In genomic region chr11:11685853-11686395, GRCm38 (mm10) we compare ENCODE assay signal across 8 mouse cellular contexts. TPM values are rescaled to one million over a fixed set of nuclear protein-coding genes. Genes with fewer than 3 reads are reported as not detected.
A peak's percentile ranks its signal among the peaks of the same experiment; 100 is the strongest.
DNase-seq lines count a peak whose midpoint lies in the region; ATAC-seq and TF ChIP-seq lines count a peak whose summit lies in the region.

No protein-coding gene starts in this region.

- peak; percentile 80 for DNase-seq in CD4-positive, CD25-positive, alpha-beta regulatory T cell, adult 2 months (ENCODE audit: low read depth, low spot score)
- DNase-seq in frontal cortex, postnatal 14 days (ENCODE audit: low spot score in 2 of 2), result peak; percentile 29
- peak; percentile 64 for DNase-seq in hindbrain, embryonic 11.5 days (ENCODE audit: low spot score)
- peak; percentile 34 to 49 for DNase-seq in left cerebral cortex, postnatal 14 days (ENCODE audit: low spot score in 2 of 2)
- DNase-seq in right cerebral cortex, adult 18-20 months, result peak; percentile 29
- peak; percentile 34 for DNase-seq in urinary bladder, adult 2 months (ENCODE audit: low spot score)

- no peaks in the 10 kb centered on the region for H3K9me3 ChIP-seq in hindbrain, embryonic 11.5 days (ENCODE audit: control insufficient read depth, low read length)

- TF ChIP-seq POLR2A in bone marrow, adult 2 months (IDR thresholded peaks at IDR 0.05; ENCODE audit: borderline replicate concordance, control insufficient read depth, low read depth, low read length), result peak; percentile 78; the same call in 1 of the 2 replicates

- ATAC-seq in hindbrain, embryonic 11.5 days (ENCODE audit: low FRiP score), result peak; percentile 80
- ATAC-seq in megakaryocyte, adult 5-6 weeks (ENCODE audit: poor library complexity, severe bottlenecking), result peak; percentile 76

- no peaks in the 10 kb centered on the region for H3K36me3 ChIP-seq in hindbrain, embryonic 11.5 days (ENCODE audit: control insufficient read depth, insufficient read depth, low read length)

- intact Hi-C loops in left cerebral cortex, postnatal 14 days (cut with DNase I), result no loop called here

- WGBS in bone marrow, adult 2 months, result under 1% methylated on average over 66 of the region's 66 CpGs
- under 1% methylated on average over 54 of the region's 66 CpGs for WGBS in hindbrain, embryonic 11.5 days

- peak overlapping the region; percentile 99 for H3K27ac ChIP-seq in bone marrow, adult 2 months (ENCODE audit: control insufficient read depth, insufficient read depth, low read depth, low read length, poor library complexity)
- H3K27ac ChIP-seq in hindbrain, embryonic 11.5 days (ENCODE audit: low read depth, low read length), result no peak overlapping the region

- H3K4me1 ChIP-seq in bone marrow, adult 2 months (ENCODE audit: control insufficient read depth, insufficient read depth, low read length), result peaks cover 9% of the 10 kb centered on the region; the same call in 1 of the 2 replicates
- no peaks in the 10 kb centered on the region for H3K4me1 ChIP-seq in hindbrain, embryonic 11.5 days (replicated peaks; ENCODE audit: control insufficient read depth, insufficient read depth, low read length)

- no peak; the same call in 1 of the 2 replicates for TF ChIP-seq CTCF in bone marrow, adult 2 months (IDR thresholded peaks at IDR 0.05; ENCODE audit: control insufficient read depth, insufficient read depth, low read length)

- H3K4me2 ChIP-seq in hindbrain, embryonic 11.5 days (replicated peaks; ENCODE audit: low read depth, low read length), result peak overlapping the region; percentile 98

- H3K9ac ChIP-seq in hindbrain, embryonic 11.5 days (ENCODE audit: low read depth, low read length), result peak overlapping the region; percentile 52

- peaks cover 31% of the 10 kb centered on the region for H3K27me3 ChIP-seq in hindbrain, embryonic 11.5 days (ENCODE audit: control insufficient read depth, insufficient read depth, low read length)

- peak overlapping the region; percentile 99 for H3K4me3 ChIP-seq in bone marrow, adult 2 months (replicated peaks; ENCODE audit: control insufficient read depth, low read depth, low read length)
- peak overlapping the region; percentile 66 for H3K4me3 ChIP-seq in hindbrain, embryonic 11.5 days (ENCODE audit: low read depth, low read length)

RNA-seq across cellular contexts. Expression of gene Ikzf1, which starts 1.1 kb away (rescaled TPM):
- polyA plus RNA-seq in bone marrow, adult 2 months (2011; ENCODE audit: insufficient read depth, insufficient read length, low replicate concordance, missing spikeins), result 32.8 and 38.1 TPM in 2 replicates
- 2.3 and 3.5 TPM in 2 replicates for polyA plus RNA-seq in hindbrain, embryonic 11.5 days (2014; fragmentation: Nextera tagmentation; extraction: Ambion mirVana)
- total RNA-seq in left cerebral cortex, postnatal 14 days (2021), result 1 to 10 TPM; 3.4 to 4.0 TPM
- total RNA-seq in megakaryocyte, adult 5-6 weeks (2015), result 217 and 226 TPM in 2 replicates
- total RNA-seq in megakaryocyte, adult 5-6 weeks (2017), result 80.8 and 104 TPM in 2 replicates
- polyA plus RNA-seq in urinary bladder, adult 2 months (2012; rRNA removed), result 3.5 and 3.9 TPM in 2 replicates

RNA-seq across cellular contexts. Expression of gene 4930512M02Rik, which starts 58.3 kb away (rescaled TPM):
- polyA plus RNA-seq in bone marrow, adult 2 months (2011; ENCODE audit: insufficient read depth, insufficient read length, low replicate concordance, missing spikeins), result not detected in 2 replicates
- polyA plus RNA-seq in hindbrain, embryonic 11.5 days (2014; fragmentation: Nextera tagmentation; extraction: Ambion mirVana), result not detected in 2 replicates
- not detected for total RNA-seq in left cerebral cortex, postnatal 14 days (2021)
- not detected in 2 replicates for total RNA-seq in megakaryocyte, adult 5-6 weeks (2015)
- total RNA-seq in megakaryocyte, adult 5-6 weeks (2017), result not detected in 2 replicates
- polyA plus RNA-seq in urinary bladder, adult 2 months (2012; rRNA removed), result not detected in 2 replicates

Comparison
In these comparisons a context has a peak if more than half of its experiments do, and no peak if none do; other contexts are left out.
1. DNase-seq: peak in every context shown above with its lines; median percentile 80 in CD4-positive, CD25-positive, alpha-beta regulatory T cell, adult 2 months; 64 in hindbrain, embryonic 11.5 days; 42 in left cerebral cortex, postnatal 14 days; 34 in urinary bladder, adult 2 months; 29 in frontal cortex, postnatal 14 days; 29 in right cerebral cortex, adult 18-20 months.